Mouse (Mus musculus): ENCODE data around the gene Igf1r.

Gene Igf1r

DNA sequence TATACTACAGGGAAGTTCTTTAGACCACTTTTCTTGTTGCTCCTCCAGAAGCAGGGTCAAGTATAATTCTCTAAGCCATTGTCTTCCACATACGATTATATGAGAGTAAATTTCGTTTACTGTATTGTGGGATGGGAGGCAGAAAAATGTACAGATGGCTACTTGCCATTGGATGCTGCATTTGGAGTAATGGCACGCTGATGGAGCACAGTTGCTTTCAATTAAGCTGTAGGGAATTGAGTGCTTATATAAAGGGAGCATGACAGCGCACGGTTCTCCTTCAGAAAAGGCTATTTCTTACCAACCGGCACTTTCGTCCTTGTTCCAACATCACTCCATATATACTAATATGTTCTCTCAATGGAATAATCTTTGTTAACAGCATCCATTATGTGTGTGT lies 96.4 kb downstream of the Igf1r start:
- DNase-seq (ENCODE audit: low read depth, low spot score), result no peak

DNA sequence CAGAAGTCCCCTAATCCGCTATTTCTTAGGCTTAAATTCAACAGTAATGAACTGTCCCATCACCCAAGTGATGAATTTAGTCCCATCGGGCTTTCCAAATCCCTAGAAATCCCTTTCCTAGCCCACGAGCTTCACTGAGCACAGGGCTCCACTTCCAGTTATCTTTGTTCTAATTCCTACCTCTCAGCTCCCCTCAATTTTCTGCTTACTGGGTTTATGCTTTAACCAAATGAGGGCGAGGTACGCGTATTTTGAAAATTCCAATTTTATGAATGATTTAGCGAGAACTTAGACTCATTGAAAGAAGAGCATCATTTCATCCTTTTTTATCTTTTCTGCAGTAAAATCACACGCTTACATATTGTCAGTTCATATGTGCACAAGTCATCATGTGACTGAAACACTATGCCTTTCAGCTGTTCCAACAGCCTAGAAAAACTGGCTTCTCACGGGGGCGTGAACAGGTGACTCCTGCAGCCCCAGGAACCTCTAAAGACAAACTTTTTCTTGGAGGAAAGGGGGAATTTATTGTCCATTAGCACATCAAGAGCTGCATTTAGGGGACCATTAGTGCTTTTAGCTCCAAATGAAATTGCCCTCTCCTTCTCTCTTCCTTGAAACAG lies 100.5 kb downstream of the Igf1r start:
- DNase-seq (ENCODE audit: low read depth, low spot score), result no peak

DNA sequence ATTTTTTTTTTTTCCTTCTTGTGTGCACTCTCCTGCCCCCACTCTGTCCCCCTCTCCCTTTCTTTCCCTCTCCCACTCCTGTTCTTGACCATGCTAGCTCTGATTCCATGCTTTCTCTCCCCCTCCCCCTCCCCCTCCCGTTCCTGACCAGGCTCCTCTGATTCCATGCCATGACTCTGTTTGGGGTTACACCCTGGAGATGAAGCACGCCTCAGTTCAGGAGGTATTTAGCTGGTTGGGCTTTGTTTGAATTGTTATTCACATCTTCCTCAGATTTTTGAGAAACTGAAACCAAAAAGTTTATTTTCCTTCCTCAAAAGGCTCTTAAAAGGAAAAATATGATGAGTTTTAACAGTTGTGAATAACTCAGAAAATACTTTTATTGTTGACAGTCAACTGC lies 101.9 kb downstream of the Igf1r start:
- DNase-seq (ENCODE audit: low read depth, low spot score), result no peak

DNA sequence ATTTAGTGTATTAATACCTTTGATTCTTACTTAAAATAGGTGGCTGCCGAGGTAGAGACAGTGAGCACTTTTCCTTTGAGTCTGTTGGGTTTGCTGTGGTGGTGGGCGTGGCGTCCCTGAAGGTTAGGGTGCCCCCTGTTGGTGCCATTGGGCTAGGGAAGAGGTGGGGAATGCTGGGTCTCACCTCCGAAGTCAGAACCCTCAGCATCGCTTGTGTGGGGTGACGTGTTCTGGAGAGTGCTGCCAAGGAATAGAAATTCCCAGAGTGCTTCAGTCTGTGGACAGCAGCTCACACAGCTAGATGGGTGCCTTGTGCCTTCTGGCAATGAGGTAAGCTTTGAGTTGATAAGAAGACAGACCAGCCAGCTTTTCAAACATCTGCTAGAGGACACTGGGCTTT lies 102.3 kb downstream of the Igf1r start:
- no peak for DNase-seq (ENCODE audit: low read depth, low spot score)

DNA sequence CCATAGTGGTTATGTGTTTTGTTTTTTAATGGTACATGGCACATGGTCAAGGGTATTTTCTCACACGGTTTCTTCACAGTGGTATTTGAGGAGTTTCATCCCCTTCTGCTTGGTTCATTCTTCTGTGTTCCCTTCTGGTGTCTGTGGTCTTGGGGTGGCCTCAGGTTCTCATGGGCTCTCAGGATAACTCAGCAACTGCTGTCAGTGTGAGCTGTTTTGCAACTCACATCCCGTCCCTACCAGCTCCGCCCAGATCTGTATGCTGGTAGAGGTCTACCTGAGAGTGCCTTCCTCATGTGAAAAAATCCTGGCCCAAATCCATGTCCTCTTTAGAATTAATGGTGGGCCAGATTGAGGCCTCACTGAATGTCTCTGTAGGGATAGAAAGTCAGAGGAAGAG lies 104.4 kb downstream of the Igf1r start:
- no peak for DNase-seq (ENCODE audit: low read depth, low spot score)

DNA sequence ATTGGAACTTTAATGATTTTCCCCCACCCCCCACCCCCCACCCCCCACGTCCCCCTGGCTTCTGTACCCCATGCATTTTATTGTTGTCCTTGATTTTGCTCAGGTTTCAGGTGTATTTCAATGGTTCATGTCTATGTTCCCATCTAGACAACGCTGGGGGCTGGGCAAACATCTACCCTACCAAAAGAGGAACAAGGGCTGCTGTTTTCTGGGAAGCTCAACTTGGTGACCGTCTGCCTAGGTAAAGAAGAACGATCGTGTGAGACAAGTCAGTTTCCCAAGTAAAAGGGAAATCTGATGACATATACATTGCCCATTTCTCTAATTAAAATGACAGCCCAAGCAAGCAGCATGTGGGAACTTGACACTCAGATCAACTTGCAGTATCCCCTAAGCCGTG lies 107.1 kb downstream of the Igf1r start:
- DNase-seq (ENCODE audit: low read depth, low spot score), result no peak

DNA sequence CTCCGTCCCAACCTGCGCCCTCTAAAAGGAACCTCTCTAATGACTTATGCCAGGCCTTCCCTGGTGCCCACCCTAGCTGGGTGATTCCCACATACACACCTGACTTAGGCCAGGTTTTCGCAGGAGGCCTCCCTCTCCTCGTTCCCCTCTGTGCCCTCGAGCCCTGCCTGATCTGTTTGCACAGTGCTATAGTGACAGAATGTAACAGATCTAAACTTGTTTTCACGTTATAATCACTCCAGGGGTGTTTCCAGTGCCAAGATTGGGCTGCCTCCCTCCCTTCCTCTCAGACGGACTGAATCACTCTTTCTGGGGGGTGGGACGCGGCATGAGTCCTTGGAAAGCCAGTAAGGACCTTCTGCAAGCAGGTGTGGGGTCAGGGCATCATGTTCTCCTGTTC lies 108.8 kb downstream of the Igf1r start:
- DNase-seq (ENCODE audit: low read depth, low spot score), result no peak

DNA sequence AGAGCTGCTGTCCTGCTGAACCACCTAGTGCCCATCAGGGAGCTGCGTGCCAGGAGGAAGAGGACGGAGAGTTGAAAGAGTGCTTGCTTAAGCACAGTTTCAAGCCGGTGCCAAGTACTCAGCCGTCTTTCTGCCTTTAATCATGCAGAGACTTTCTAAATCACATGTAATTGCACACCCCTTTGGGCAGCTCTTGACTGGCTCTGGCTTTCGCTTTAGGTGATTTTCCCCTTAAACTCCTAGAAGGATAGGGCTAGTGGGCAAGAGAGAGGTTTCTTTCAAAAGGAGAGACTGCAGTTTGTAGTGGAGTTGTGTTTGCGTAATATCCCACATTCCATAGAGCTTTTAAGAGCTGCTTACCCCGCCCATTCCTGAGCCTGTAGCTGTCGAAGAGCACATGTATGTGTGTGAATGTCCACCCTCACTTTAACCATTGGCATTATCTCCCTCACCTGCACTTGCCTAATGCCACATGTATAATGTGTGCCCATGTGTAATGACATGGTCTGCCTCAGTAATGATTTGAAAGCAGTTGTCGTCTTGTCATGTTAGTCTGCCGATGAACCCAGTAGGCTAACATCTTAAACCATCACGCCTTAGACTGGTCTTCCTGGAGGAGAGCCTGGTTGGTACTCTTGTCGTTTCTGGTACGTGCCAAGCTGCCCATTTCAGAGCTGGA lies 109.7 kb downstream of the Igf1r start:
- DNase-seq (ENCODE audit: low read depth, low spot score), result no peak

DNA sequence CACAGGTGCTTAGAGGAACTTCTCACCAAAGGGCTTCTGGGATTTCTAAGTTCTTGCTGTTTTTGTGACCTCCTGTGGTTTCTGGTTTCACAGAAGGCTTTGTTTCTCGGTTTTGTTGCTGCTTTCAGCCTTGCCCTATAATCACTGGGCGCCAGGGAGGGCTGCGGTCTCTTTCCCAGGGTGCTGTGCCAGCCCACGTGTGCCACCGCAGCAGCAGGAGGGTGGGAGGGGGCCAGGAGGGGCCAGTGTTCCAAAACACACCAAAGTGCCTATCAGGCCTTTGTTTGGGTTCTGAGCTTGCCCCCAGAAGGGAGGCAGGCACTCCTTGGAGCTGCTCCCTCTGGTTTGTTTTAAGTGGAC lies 110.2 kb downstream of the Igf1r start:
- no peak for DNase-seq (ENCODE audit: low read depth, low spot score)

DNA sequence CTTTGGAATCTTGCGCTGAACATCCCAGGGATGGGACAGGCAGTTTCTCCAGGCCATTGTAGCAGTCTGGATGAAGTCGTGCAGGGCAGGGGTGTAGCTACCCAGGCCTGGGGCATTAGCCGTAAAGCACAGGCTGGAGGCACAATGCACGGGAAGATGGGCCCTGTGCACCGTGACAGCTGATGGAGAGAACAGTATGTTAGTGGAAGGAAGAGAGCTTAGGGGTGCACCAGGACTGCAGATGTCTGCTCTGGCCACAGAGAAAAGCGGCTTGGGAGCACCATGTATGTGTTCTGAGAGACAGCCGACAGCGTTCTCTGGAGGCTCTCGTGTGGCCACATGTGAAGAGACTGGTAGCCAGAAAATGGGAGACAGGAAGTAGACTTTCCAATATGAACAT lies 111.1 kb downstream of the Igf1r start:
- DNase-seq (ENCODE audit: low read depth, low spot score), result no peak

DNA sequence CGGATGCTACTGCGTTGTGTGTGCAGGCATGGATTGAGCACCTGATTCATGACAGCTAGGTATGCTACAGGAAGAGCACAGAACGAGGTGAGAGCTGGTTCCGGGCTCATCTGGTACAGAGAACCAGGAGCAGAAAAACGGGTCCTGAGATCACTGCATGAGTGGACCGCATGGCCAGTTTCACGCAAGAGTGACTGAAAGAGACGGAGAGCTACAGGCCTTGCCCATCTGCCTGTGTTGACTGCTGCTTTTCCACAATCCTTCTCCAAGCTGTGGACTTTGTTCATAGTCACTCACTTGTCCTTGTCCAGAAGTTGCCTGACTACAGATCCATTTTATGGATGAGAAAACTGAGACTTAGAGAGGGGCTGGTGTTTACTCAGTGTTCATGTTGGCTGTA lies 111.5 kb downstream of the Igf1r start:
- no peak for DNase-seq (ENCODE audit: low read depth, low spot score)

DNA sequence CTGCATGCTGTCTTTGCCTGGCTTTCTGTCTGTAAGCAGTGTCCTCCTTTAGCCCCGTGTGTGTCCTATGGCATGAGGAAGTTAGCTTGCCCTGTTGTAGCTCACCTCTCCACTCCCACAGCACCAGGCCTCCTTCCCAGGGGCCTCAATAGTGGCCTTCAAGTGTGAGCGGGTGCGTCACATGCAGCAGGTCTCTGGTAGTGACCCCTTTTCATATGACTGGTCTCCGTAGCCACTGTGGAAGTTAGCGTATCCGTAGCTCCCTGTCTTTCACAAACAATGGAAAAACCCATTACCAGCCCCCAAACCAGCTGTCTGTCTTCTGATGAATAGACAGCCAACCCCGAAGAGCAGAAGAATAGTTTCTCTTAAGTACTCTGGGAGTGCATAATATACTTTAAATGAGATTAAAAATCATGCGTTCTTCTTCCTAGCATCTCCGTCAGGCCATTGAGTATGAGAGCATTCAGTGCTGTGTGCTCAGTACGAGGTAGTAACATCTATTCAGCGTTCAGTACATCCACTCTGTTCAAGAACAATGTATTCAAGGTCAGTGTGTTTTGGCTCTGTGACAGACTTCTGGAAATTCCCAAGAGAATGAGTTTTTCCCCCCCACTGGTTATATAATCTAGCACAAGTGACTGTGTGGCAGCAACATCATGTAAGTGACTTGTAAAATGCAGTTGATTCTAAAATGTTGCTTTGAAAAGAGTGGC lies 112.2 kb downstream of the Igf1r start:
- peak; percentile 33 for DNase-seq (ENCODE audit: low read depth, low spot score)

DNA sequence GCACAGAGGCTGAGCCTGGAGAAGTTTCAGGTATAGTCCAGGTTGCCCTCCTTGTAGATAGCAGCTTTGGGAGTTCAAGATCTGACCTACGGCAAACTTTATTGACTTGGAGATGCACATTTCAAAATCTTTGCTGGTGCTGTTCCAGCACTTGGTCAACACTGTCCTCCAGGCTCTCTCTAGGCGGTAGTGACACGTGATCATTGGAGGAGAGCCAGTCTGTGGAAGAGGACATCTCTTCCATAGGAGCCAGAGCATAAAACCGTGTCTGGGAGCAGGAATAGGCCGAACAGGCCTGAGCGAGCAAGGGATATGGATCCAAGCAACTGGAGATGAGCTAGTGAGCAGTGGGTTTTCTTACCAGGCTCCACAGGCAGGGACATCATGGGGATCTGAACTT lies 113.3 kb downstream of the Igf1r start:
- DNase-seq (ENCODE audit: low read depth, low spot score), result no peak

DNA sequence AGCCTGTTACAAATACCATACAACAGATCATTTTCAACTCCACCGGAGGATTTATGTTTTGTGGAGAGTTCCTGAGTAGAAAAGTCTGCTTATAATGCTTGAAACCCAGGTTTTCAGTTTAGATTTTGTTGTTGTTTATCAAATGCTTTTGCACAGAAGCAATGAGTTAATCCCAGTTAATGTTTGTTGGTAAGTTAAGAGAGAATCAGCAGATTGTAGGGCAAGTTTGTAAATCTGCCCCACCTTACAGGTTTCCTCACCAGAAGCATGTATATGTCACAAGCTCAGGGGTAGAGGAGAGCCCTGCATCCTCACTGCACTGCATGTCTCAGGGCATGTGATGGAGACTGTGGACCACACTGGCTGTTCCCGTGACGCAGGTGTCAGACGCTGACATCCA lies 114.7 kb downstream of the Igf1r start:
- DNase-seq (ENCODE audit: low read depth, low spot score), result no peak

DNA sequence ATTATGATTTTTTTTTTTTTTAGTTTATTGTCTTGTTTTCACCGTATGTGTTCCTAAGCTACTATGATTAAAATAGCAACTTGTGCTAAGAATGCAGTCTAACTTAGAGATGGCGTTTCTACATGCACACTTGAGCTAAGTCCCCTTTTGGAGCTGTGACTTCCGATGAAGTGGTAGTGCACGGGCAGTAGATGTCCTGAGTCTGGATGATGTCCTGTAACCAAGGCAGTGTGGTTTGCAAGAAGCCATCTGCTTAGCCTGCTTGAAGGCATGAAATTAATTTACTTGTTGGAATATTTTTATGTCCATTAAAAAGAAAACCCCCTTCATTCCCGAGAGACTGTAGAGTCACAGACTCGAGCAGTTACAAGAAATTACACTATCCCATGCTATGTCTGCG lies 116.7 kb downstream of the Igf1r start:
- DNase-seq (ENCODE audit: low read depth, low spot score), result no peak

DNA sequence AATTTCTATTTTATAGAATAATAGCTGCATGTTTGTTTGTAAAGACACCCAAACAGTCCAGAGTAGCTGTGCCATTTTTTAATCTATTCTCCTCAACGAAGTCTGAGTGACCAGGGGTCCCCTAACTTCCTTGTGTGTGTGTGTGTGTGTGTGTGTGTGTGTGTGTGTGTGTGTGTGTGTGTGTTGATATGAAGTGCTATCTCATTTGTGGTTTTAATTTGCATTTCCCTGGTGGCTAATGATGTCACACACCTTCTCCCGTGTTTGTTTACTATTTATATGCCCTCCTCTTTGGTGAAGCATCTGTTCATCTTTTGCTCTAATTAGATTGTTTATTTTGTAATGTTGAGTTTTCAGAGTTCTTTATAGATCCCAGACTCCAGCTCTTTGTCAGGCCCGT lies 117.4 kb downstream of the Igf1r start:
- DNase-seq (ENCODE audit: low read depth, low spot score), result no peak

DNA sequence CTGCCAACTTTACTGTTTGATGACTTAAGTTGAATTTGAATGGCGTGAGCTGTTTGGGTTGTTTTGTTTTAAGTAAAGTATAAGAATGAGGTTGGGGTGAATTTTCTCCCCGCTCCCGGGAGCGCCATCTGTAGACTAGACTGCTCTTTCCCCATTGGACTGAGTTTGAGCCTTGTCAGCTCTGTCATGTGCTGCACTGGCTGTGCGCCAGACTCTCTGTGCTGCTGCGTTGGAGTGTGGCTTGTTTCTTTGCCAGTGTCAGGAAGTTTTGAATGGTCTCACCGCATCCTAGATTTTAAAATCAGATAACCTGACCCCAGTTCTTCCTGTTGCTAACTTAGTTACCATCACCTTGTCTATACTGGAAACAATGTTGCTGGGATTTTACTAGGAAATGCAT lies 118.0 kb downstream of the Igf1r start:
- DNase-seq (ENCODE audit: low read depth, low spot score), result no peak

DNA sequence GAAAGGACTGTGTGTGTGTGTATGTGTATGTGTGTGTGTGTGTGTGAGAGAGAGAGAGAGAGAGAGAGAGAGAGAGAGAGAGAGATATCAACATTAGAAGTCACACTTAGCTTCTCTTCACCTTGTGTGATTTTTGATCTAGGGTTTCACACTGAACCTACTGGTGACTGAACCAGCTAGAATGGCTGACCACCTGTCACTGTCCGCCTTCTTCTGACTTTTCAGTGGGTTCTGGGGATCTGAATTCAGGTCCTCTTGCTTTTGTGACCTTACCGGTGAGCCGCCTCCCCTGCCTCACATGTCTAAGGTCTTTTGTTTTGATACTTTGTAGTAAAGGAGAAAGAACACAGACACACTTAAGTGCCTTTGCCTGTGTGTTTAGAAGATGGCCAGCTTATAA lies 118.4 kb downstream of the Igf1r start:
- DNase-seq (ENCODE audit: low read depth, low spot score), result no peak

DNA sequence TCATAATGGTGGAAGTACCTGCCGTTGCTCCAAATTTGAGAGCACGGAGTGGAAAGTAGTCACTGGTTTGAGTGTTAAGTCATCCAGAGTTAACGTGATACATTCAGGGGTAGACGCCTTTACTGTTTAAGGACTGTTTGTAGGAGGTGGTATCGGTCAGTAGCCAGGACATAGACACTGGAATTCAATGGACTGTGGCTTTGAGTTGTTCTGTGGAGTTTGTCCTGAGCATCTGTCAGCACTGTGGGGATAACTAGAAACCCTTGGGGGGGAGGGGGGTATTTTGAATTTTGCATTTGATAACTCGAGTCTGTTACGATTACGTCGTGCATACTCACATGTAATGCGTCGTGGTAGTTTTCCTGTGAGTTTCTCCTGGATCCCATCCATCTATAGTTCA lies 119.1 kb downstream of the Igf1r start:
- no peak for DNase-seq (ENCODE audit: low read depth, low spot score)

DNA sequence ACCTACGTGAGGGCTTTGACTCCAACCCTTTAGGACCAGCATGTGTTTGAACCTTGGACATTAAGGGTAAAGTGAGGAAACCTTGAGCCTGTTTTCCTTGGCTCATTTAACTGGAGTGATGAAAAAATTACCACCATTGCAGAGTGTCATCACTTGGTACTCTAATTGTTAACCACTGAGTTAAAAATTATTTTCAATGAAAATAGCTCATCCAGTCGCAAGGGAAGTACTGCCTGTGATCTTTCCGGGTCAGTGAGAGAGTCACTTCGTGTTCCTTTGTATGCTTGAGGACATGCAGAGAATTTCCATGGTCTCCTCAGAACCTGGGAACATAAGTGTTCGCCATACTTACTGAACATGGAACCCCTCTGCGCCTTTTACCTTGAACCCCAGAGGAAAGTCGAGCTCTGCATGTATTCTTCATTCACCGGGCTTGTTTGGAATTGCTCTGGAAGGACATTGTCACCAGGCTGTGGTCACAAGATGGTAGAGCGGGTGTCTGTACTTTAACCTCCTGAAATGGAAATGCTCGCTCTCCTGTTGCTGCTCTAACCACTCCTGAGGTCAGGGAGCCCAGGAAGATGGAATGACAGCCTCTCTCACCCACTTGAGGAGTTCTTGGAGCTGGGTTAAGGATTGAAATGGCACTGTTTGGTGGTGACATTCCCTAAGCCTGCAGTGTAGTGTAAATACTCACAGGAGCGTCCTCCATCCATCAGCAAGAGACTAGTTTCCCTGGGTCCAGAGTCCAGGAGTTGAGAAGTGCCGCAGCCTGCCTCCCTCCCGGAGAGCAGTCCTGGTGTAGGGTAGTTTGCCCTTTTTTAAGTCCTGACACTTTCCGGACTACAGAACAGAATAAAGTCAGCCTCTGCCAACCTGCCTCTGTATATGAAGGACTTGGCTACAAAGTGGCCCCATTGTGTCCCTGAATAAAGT lies 120.2 kb downstream of the Igf1r start:
- DNase-seq (ENCODE audit: low read depth, low spot score), result no peak

DNA sequence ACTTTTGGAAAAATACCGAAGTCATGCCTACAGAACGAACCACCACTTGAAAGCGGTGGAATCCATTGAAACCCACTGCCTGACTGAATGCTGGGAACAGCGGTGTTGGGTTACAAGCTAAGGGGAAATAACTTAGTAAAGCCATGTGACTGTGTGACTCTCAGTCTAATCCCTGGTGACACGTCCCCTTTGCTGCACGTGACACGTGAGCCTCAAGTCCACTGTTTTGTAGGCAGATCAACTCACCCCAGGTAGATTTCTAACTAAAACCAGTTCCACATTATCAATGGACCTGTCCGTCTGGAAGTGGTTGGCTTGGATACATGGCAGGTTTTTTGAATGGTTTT lies 120.8 kb downstream of the Igf1r start:
- DNase-seq (ENCODE audit: low read depth, low spot score), result no peak

DNA sequence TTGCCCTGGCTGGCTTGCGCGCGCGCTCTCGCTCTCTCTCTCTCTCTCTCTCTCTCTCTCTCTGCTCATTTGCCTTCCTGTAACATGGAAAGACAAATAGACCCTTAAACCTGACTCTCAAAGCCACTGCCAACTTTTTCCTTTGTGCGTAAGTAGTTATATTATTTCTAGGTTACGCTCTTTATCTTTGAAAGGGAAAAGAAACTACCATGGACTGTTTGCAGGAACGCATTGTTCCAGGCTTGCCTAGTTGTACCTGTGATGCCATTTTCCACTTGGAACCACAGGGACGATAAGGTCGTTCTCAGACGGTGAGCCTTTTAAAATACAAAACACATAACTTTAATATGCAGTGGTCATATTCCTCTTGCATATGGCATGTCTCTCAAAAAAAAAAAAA lies 122.1 kb downstream of the Igf1r start:
- DNase-seq (ENCODE audit: low read depth, low spot score), result no peak
